Mouse (Mus musculus): ENCODE measurements around the gene Magi1.

GRCm38 (mm10) chr6:93968721-93969120 lies 315.0 kb downstream of the Magi1 start:
- TF ChIP-seq GATA1 (IDR thresholded peaks at IDR 0.05; ENCODE audit: borderline replicate concordance, low read length): no peak
- no peak for TF ChIP-seq FLI1 (IDR thresholded peaks at IDR 0.05; ENCODE audit: low read length)

Data from megakaryocyte, embryonic 14.5 days (primary cell).